Mouse (Mus musculus): ENCODE results near the gene Rap1b.

DNA sequence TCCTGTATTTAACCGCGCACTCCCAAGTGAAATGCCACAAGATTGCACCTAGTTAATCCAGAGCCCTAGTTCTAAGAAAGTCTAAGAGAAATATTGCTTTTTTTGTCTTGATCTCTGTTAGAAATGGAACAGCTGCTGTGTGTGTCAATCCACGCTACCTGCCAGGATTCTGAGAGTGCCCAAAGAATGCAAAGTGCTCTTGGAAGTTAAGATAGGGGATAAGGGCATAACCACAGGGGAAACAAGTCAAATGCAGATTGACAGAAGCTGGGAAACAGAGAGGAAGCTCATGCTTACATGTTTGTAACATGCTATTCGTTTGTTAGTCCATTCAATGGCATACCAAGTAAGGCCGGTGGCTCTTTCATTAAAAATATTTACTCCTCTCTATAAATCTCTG is 38.9 kb upstream of the Rap1b start:
- TF ChIP-seq EP300 (optimal IDR thresholded peaks at IDR 0.05) (no peak), CTCF (IDR thresholded peaks at IDR 0.05; ENCODE audit: low read depth) (no peak)

All from stomach, postnatal 0 days (tissue).